Mouse (Mus musculus): ENCODE data around the gene Schip1. TPM values are rescaled to one million over a fixed set of nuclear protein-coding genes. Genes with fewer than 3 reads are reported as not detected.

The Schip1 gene
- polyA plus RNA-seq, 1 experiment, result 5.0 TPM

- DNase-seq (ENCODE audit: low read depth), result no peak
Measured at GRCm38 (mm10) chr3:68615042-68615810, 550.6 kb downstream of the Schip1 start.

- no peak for DNase-seq (ENCODE audit: low read depth)
Measured at GRCm38 (mm10) chr3:68616363-68616762, 551.8 kb downstream of the Schip1 start.

- DNase-seq (ENCODE audit: low read depth), result peak; percentile 30
Measured at GRCm38 (mm10) chr3:68617708-68618107, 553.1 kb downstream of the Schip1 start.

GRCm38 (mm10) chr3:68619097-68619496 lies 554.5 kb downstream of the Schip1 start:
- no peak for DNase-seq (ENCODE audit: low read depth)

GRCm38 (mm10) chr3:68621971-68622370 lies 557.4 kb downstream of the Schip1 start:
- no peak for DNase-seq (ENCODE audit: low read depth)

- no peak for DNase-seq (ENCODE audit: low read depth)
Measured at GRCm38 (mm10) chr3:68623036-68623435, 558.4 kb downstream of the Schip1 start.

GRCm38 (mm10) chr3:68624471-68624870 lies 559.9 kb downstream of the Schip1 start:
- no peak for DNase-seq (ENCODE audit: low read depth)

- no peak for DNase-seq (ENCODE audit: low read depth)
Measured at GRCm38 (mm10) chr3:68630261-68630660, 565.7 kb downstream of the Schip1 start.

GRCm38 (mm10) chr3:68630821-68631220 lies 566.2 kb downstream of the Schip1 start:
- no peak for DNase-seq (ENCODE audit: low read depth)

- no peak for DNase-seq (ENCODE audit: low read depth)
Measured at GRCm38 (mm10) chr3:68632714-68633113, 568.1 kb downstream of the Schip1 start.

- no peak for DNase-seq (ENCODE audit: low read depth)
Measured at GRCm38 (mm10) chr3:68633577-68633976, 569.0 kb downstream of the Schip1 start.

GRCm38 (mm10) chr3:68637960-68638359 lies 573.4 kb downstream of the Schip1 start:
- DNase-seq (ENCODE audit: low read depth), result no peak

GRCm38 (mm10) chr3:68638703-68639102 lies 574.1 kb downstream of the Schip1 start:
- DNase-seq (ENCODE audit: low read depth), result no peak

GRCm38 (mm10) chr3:68642935-68643334 lies 578.3 kb downstream of the Schip1 start:
- no peak for DNase-seq (ENCODE audit: low read depth)

- no peak for DNase-seq (ENCODE audit: low read depth)
Measured at GRCm38 (mm10) chr3:68646387-68647130, 582.0 kb downstream of the Schip1 start.

- DNase-seq (ENCODE audit: low read depth), result no peak
Measured at GRCm38 (mm10) chr3:68647282-68647681, 582.7 kb downstream of the Schip1 start.

GRCm38 (mm10) chr3:68650251-68650650 lies 585.6 kb downstream of the Schip1 start:
- no peak for DNase-seq (ENCODE audit: low read depth)

GRCm38 (mm10) chr3:68656607-68657352 lies 592.2 kb downstream of the Schip1 start:
- DNase-seq (ENCODE audit: low read depth), result no peak

- no peak for DNase-seq (ENCODE audit: low read depth)
Measured at GRCm38 (mm10) chr3:68657589-68658245, 593.1 kb downstream of the Schip1 start.

GRCm38 (mm10) chr3:68659996-68660395 lies 595.4 kb downstream of the Schip1 start:
- DNase-seq (ENCODE audit: low read depth), result no peak

- DNase-seq (ENCODE audit: low read depth), result no peak
Measured at GRCm38 (mm10) chr3:68660538-68660937, 595.9 kb downstream of the Schip1 start.

GRCm38 (mm10) chr3:68662386-68662785 lies 597.8 kb downstream of the Schip1 start:
- DNase-seq (ENCODE audit: low read depth), result no peak

Measured in gonadal fat pad, adult 2 months (tissue).